ENCODE assay signal across 16 mouse cellular contexts in genomic region chr8:12032386-12032785, GRCm38 (mm10).
DNase-seq lines count a peak whose midpoint lies in the region; ATAC-seq lines count a peak whose summit lies in the region.
"Had no signal": no experiment of that assay in that cellular context is flagged by ENCODE, and none has a peak within 500 bp of the region (broad histone marks: within the 10 kb centered on the region; RNA-seq: fewer than 3 reads in every experiment).

No protein-coding gene starts in this region.

- no peak overlapping the region for H3K4me3 ChIP-seq in lung, embryonic 16.5 days (ENCODE audit: low read length)
- H3K4me3 ChIP-seq: embryonic facial prominence, embryonic 10.5 days; forebrain, embryonic 13.5 days; heart, embryonic 10.5 days; hindbrain, embryonic 12.5 days had no signal

- DNase-seq in lung, adult 18-20 months: no peak
- DNase-seq in right cerebral cortex, postnatal 25 days: peak; percentile 20
- no peak for DNase-seq in right cerebral cortex, postnatal 4 days
- no peak for DNase-seq in kidney, postnatal 14 days
- DNase-seq: adrenal gland, adult 8-10 months; adrenal gland, postnatal 36 days; gastrocnemius, postnatal 36 days had no signal

- ATAC-seq in lung, embryonic 16.5 days (ENCODE audit: low read depth): no peak
- ATAC-seq in granulocyte monocyte progenitor cell, adult 5-6 weeks (replicated peaks; ENCODE audit: poor library complexity, severe bottlenecking): peak; percentile 59
- ATAC-seq in cerebellum, adult (ENCODE audit: insufficient number of reproducible peaks, low FRiP score, low TSS enrichment): no peak
- ATAC-seq: hindbrain, embryonic 16.5 days had no signal

- H3K36me3 ChIP-seq in lung, embryonic 16.5 days (ENCODE audit: control insufficient read depth, insufficient read depth, low read length): no peaks in the 10 kb centered on the region
- H3K36me3 ChIP-seq: embryonic facial prominence, embryonic 10.5 days; heart, embryonic 10.5 days; hindbrain, embryonic 12.5 days had no signal

- H3K9me3 ChIP-seq in lung, embryonic 16.5 days (ENCODE audit: control insufficient read depth, low read length): peaks cover 2% of the 10 kb centered on the region
- H3K9me3 ChIP-seq: embryonic facial prominence, embryonic 10.5 days; forebrain, embryonic 13.5 days; heart, embryonic 10.5 days; hindbrain, embryonic 12.5 days had no signal

- H3K4me2 ChIP-seq in lung, embryonic 16.5 days (ENCODE audit: low read depth, low read length): no peak overlapping the region
- H3K4me2 ChIP-seq: forebrain, embryonic 13.5 days; hindbrain, embryonic 12.5 days had no signal

- H3K9ac ChIP-seq in lung, embryonic 16.5 days (ENCODE audit: low read length): no peak overlapping the region
- H3K9ac ChIP-seq: forebrain, embryonic 13.5 days; forebrain, postnatal 0 days; hindbrain, embryonic 12.5 days had no signal

- 49% methylated on average over 3 of the region's 3 CpGs for WGBS in lung, embryonic 16.5 days

- no peaks in the 10 kb centered on the region for H3K27me3 ChIP-seq in lung, embryonic 16.5 days (ENCODE audit: control insufficient read depth, insufficient read depth, low read depth, low read length)

- H3K27ac ChIP-seq in lung, embryonic 16.5 days (ENCODE audit: low read length): peak overlapping the region; percentile 36
- H3K27ac ChIP-seq: embryonic facial prominence, embryonic 10.5 days; forebrain, embryonic 13.5 days; heart, embryonic 10.5 days; hindbrain, embryonic 12.5 days had no signal

- H3K4me1 ChIP-seq in lung, embryonic 16.5 days (replicated peaks; ENCODE audit: control insufficient read depth, insufficient read depth, low read length): peaks cover 18% of the 10 kb centered on the region; the same call in 1 of the 2 replicates
